Mouse (Mus musculus) liver, embryonic 14.5 days (tissue): ENCODE data around the gene Flt3l.

Experiments used
- CTCF ChIP-seq: IDR thresholded peaks from 2 replicates; pipeline ENCODE4 v1.5.1; 2016; ENCODE audit warnings: antibody characterized with exemption, low read depth, control low read depth
- EP300 ChIP-seq: IDR thresholded peaks from 2 replicates; pipeline ENCODE4 v1.6.1; 2016; ENCODE audit warnings: antibody characterized with exemption, low read depth

GRCm38 (mm10) chr7:45092828-45093515 lies 43.3 kb downstream of the Flt3l start:
- no peak for TF ChIP-seq CTCF
- TF ChIP-seq EP300 = no peak
